Mouse (Mus musculus) hindbrain, embryonic 11.5 days (tissue): ENCODE results near the gene Olfr572. TPM values are rescaled to one million over a fixed set of nuclear protein-coding genes. Genes with fewer than 3 reads are reported as not detected.

Experiments used
- ATAC-seq: fragments of 200-750 bp; cut with Nextera tagmentation; 2 replicates; pipeline ENCODE4 v1.8.0; 2017; ENCODE audit warnings: mild to moderate bottlenecking, moderate TSS enrichment, moderate library complexity; ENCODE audit not compliant: low FRiP score
- DNase-seq: peaks from one replicate; pipeline ENCODE4 v3.0.0-alpha.2; 2015; ENCODE audit warnings: low spot score
- H3K27ac ChIP-seq: fragments of 300-500 bp; sonication (generic); 2 replicates; pipeline ENCODE4 v1.5.1; 2014; ENCODE audit warnings: mild to moderate bottlenecking, low read depth, low read length
- H3K27me3 ChIP-seq: fragments of 300-500 bp; sonication (generic); 2 replicates; pipeline ENCODE4 v1.6.1; 2014; ENCODE audit warnings: mild to moderate bottlenecking, low read length, moderate library complexity, mixed read lengths; ENCODE audit not compliant: control insufficient read depth, insufficient read depth
- H3K36me3 ChIP-seq: fragments of 300-500 bp; sonication (generic); 2 replicates; pipeline ENCODE4 v1.6.1; 2014; ENCODE audit warnings: mild to moderate bottlenecking, low read length, moderate library complexity, mixed read lengths; ENCODE audit not compliant: control insufficient read depth, insufficient read depth
- H3K4me1 ChIP-seq: fragments of 300-500 bp; sonication (generic); replicated peaks from 2 replicates; pipeline ENCODE4 v1.6.1; 2014; ENCODE audit warnings: low read length, mixed read lengths; ENCODE audit not compliant: control insufficient read depth, insufficient read depth
- H3K4me2 ChIP-seq: fragments of 300-500 bp; sonication (generic); replicated peaks from 2 replicates; pipeline ENCODE4 v1.6.1; 2014; ENCODE audit warnings: mild to moderate bottlenecking, low read depth, low read length
- H3K4me3 ChIP-seq: fragments of 300-500 bp; sonication (generic); 2 replicates; pipeline ENCODE4 v1.5.1; 2014; ENCODE audit warnings: low read depth, low read length
- H3K9ac ChIP-seq: fragments of 300-500 bp; sonication (generic); 2 replicates; pipeline ENCODE4 v1.6.1; 2014; ENCODE audit warnings: low read depth, low read length
- H3K9me3 ChIP-seq: fragments of 300-500 bp; sonication (generic); 2 replicates; pipeline ENCODE4 v1.6.1; 2016; ENCODE audit warnings: low read length; ENCODE audit not compliant: control insufficient read depth
- WGBS: fragments of 180-500 bp; shearing (Covaris S2); extraction: QIAGEN DNeasy Blood & Tissue Kit; methylation state at CpG from one replicate; pipeline ENCODE4 v1.1.7; 2014; 5-methylcytosine and 5-hydroxymethylcytosine counted together
- polyA plus RNA-seq: library from polyadenylated mRNA; unstranded; fragments of >200 nt; fragmentation: Nextera tagmentation; extraction: Ambion mirVana; gene quantifications from 2 replicates; pipeline ENCODE4 v1.2.1, GENCODE M21; 2014

The Olfr572 gene
- polyA plus RNA-seq, 1 experiment from 2014 or later, result not detected

DNA sequence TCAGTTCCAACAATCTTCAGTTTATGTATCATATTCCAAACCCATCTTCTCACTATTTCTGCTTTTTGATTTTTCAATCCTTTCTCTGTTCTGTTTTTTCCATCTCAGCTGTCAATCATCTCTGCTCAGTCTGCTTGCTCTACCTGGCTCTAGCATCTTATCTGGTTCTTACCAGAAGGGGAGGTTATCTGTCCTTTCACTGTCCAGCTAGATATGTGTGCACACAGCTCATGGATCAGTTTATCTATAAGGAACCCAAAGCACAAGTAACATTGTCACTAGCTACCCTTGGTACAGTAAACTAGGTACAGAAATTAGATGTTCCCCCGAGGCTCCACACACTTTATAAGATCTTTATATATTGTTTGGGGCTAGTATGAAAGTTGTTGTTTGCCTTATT, 19.2 kb downstream of the Olfr572 start:
- DNase-seq, result no peak
- no peaks in the 10 kb centered on the region for H3K36me3 ChIP-seq
- H3K27ac ChIP-seq, result no peak overlapping the region
- no peak for ATAC-seq
- no peak overlapping the region for H3K9ac ChIP-seq
- 89% methylated on average over 1 of the region's 1 CpGs for WGBS
- H3K27me3 ChIP-seq, result no peaks in the 10 kb centered on the region
- H3K4me1 ChIP-seq, result no peaks in the 10 kb centered on the region
- H3K4me3 ChIP-seq, result no peak overlapping the region
- no peaks in the 10 kb centered on the region for H3K9me3 ChIP-seq
- H3K4me2 ChIP-seq, result no peak overlapping the region

GRCm38 (mm10) chr7:102948167-102948566, 24.0 kb downstream of the Olfr572 start, which contains the start of gene Olfr574:
Olfr574 (plus strand) TSS chr7:102948467.
- no peaks in the 10 kb centered on the region for H3K36me3 ChIP-seq
- 100% methylated on average over 1 of the region's 1 CpGs for WGBS
- H3K9me3 ChIP-seq, result no peaks in the 10 kb centered on the region
- H3K4me3 ChIP-seq, result no peak within 1 kb of the TSS
- no peak within 1 kb of the TSS for H3K4me2 ChIP-seq
- no peak for DNase-seq
- H3K27ac ChIP-seq, result no peak within 1 kb of the TSS
- no peaks in the 10 kb centered on the region for H3K4me1 ChIP-seq
- no peak within 1 kb of the TSS for H3K9ac ChIP-seq
- H3K27me3 ChIP-seq, result no peaks in the 10 kb centered on the region
- ATAC-seq, result no peak

- no peaks in the 10 kb centered on the region for H3K4me1 ChIP-seq
- H3K9ac ChIP-seq, result no peak overlapping the region
- no peaks in the 10 kb centered on the region for H3K9me3 ChIP-seq
- no peak overlapping the region for H3K4me2 ChIP-seq
- no peak for ATAC-seq
- DNase-seq, result no peak
- H3K36me3 ChIP-seq, result no peaks in the 10 kb centered on the region
- 64% methylated on average over 1 of the region's 1 CpGs for WGBS
- no peak overlapping the region for H3K27ac ChIP-seq
- H3K27me3 ChIP-seq, result no peaks in the 10 kb centered on the region
- H3K4me3 ChIP-seq, result no peak overlapping the region
Measured at GRCm38 (mm10) chr7:102950732-102951131, 26.5 kb downstream of the Olfr572 start.

DNA sequence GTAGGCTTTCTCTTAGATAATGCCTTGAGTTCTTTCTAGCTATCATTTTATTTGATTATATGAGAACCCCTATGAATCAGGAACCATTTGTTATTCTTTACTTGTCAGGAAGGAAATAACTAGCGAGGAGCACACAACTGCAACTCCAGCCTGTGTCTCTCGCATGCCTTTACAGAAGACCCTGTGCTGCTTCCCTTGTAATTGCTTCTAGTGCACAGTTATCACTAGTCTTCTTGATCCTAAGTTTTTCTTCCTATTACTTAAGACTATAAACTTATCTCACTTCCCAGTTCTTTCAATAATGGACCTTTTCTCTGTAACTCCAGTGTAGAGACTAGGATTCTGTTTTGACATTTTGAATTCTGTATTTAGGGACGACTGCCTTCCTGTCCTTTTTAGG, 33.9 kb downstream of the Olfr572 start:
- no peak for ATAC-seq
- no peak overlapping the region for H3K9ac ChIP-seq
- no peaks in the 10 kb centered on the region for H3K36me3 ChIP-seq
- no peak overlapping the region for H3K27ac ChIP-seq
- H3K9me3 ChIP-seq, result no peaks in the 10 kb centered on the region
- H3K27me3 ChIP-seq, result no peaks in the 10 kb centered on the region
- no peak overlapping the region for H3K4me3 ChIP-seq
- H3K4me1 ChIP-seq, result no peaks in the 10 kb centered on the region
- DNase-seq, result no peak
- no peak overlapping the region for H3K4me2 ChIP-seq
- 88% methylated on average over 3 of the region's 3 CpGs for WGBS

GRCm38 (mm10) chr7:102958593-102958992, 34.4 kb downstream of the Olfr572 start, which contains the start of gene Olfr575:
Olfr575 (minus strand) TSS chr7:102958775.
- H3K4me2 ChIP-seq, result no peak within 1 kb of the TSS
- H3K9me3 ChIP-seq, result no peaks in the 10 kb centered on the region
- no peaks in the 10 kb centered on the region for H3K4me1 ChIP-seq
- H3K9ac ChIP-seq, result no peak within 1 kb of the TSS
- no peak within 1 kb of the TSS for H3K4me3 ChIP-seq
- ATAC-seq, result no peak
- no peak within 1 kb of the TSS for H3K27ac ChIP-seq
- H3K27me3 ChIP-seq, result no peaks in the 10 kb centered on the region
- WGBS, result 62% methylated on average over 1 of the region's 1 CpGs
- no peaks in the 10 kb centered on the region for H3K36me3 ChIP-seq
- no peak for DNase-seq

GRCm38 (mm10) chr7:102962360-102962759, 38.2 kb downstream of the Olfr572 start, which contains the start of gene Olfr576:
Olfr576 (plus strand) TSS chr7:102962660.
- ATAC-seq (no peak), DNase-seq (no peak)
- H3K27ac ChIP-seq, result no peak within 1 kb of the TSS
- 65% methylated on average over 2 of the region's 2 CpGs for WGBS
- H3K4me3 ChIP-seq, result no peak within 1 kb of the TSS
- no peak within 1 kb of the TSS for H3K4me2 ChIP-seq
- no peaks in the 10 kb centered on the region for H3K27me3 ChIP-seq
- no peaks in the 10 kb centered on the region for H3K4me1 ChIP-seq
- no peaks in the 10 kb centered on the region for H3K9me3 ChIP-seq
- H3K36me3 ChIP-seq, result no peaks in the 10 kb centered on the region
- no peak within 1 kb of the TSS for H3K9ac ChIP-seq

GRCm38 (mm10) chr7:102974399-102974798, 50.2 kb downstream of the Olfr572 start:
- H3K27me3 ChIP-seq, result no peaks in the 10 kb centered on the region
- no peak overlapping the region for H3K4me3 ChIP-seq
- 44% methylated on average over 1 of the region's 1 CpGs for WGBS
- H3K4me1 ChIP-seq, result no peaks in the 10 kb centered on the region
- H3K27ac ChIP-seq, result no peak overlapping the region
- no peak for ATAC-seq
- no peaks in the 10 kb centered on the region for H3K36me3 ChIP-seq
- DNase-seq, result no peak
- H3K4me2 ChIP-seq, result no peak overlapping the region
- no peak overlapping the region for H3K9ac ChIP-seq
- H3K9me3 ChIP-seq, result no peaks in the 10 kb centered on the region

DNA sequence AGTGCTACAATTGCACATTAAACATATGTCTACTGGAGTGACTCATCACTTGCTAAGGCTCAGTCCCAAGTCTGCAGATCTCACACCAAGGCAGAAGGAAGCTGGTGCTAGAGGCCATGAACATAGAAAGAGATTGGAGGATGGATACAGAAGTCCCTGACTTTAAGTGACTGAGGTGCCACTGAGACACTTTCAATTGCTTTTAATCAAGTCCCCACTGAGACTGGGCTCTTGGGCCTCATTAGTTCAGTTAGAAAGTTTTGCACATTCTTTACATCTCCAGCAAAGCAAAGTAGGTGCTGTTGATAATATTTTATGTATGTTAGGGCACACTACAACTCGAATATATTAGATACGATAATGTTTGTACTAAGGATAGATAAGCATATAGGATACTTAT, 51.6 kb downstream of the Olfr572 start, which contains the start of gene Olfr577:
Gene Olfr577 (minus strand): TSS at position 101 of the 400 bp plus-strand sequence.
- Histone ChIP-seq H3K4me3 (no peak within 1 kb of the TSS), H3K27me3 (no peaks in the 10 kb centered on the region), H3K36me3 (no peaks in the 10 kb centered on the region), H3K4me2 (no peak within 1 kb of the TSS), H3K9ac (no peak within 1 kb of the TSS), H3K27ac (no peak within 1 kb of the TSS), H3K9me3 (no peaks in the 10 kb centered on the region), H3K4me1 (no peaks in the 10 kb centered on the region)
- WGBS, result 87% methylated on average over 2 of the region's 2 CpGs
- ATAC-seq, result no peak
- no peak for DNase-seq
